Mouse (Mus musculus): Measurements from ENCODE around the gene Slc19a2. TPM values are rescaled to one million over a fixed set of nuclear protein-coding genes. Genes with fewer than 3 reads are reported as not detected.

Slc19a2 gene
- polyA plus RNA-seq, 1 experiment from 2014 or later = 14.4 TPM

DNA sequence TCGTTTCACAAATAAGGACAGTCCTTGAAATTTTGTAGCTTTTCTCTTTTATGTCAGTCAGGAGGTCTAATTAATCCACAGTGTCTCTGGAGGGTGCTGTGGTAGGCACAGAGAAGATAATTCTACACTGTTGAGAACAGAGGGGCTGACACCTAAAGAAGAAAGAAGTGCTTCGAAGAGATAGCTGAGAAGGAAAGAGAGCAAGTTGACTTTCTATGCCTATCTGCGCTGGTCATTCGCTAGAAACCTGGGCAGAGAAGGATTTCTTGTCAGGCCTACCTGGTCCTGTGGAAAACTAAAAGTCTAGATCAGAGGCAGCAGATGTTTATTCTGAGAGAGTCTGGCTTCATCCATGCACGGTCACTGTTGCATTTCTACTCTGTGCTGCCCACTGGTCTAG lies 65.2 kb downstream of the Slc19a2 start:
- Histone ChIP-seq H3K4me1 (replicated peaks; ENCODE audit: control insufficient read depth, insufficient read depth, low read length) (no peaks in the 10 kb centered on the region), H3K9me3 (ENCODE audit: control insufficient read depth, low read length) (no peaks in the 10 kb centered on the region), H3K36me3 (ENCODE audit: control insufficient read depth, insufficient read depth, low read length) (no peaks in the 10 kb centered on the region; the same call in 1 of the 2 replicates), H3K4me3 (ENCODE audit: low read depth, low read length) (no peak overlapping the region), H3K9ac (ENCODE audit: low read length) (no peak overlapping the region), H3K27me3 (ENCODE audit: control insufficient read depth, insufficient read depth, low read length) (no peaks in the 10 kb centered on the region), H3K27ac (ENCODE audit: low read depth, low read length) (no peak overlapping the region), H3K4me2 (ENCODE audit: low read depth, low read length, severe bottlenecking) (no peak overlapping the region)
- ATAC-seq (replicated peaks; ENCODE audit: low FRiP score) (no peak), DNase-seq (ENCODE audit: low spot score) (no peak)
- 96% methylated on average over 5 of the region's 5 CpGs for WGBS

Other genes starting within 250 kb of the Slc19a2 start
- not detected in 2 replicates for gene Sele, start 200.8 kb upstream of the Slc19a2 start, polyA plus RNA-seq (2014; fragmentation: Nextera tagmentation; extraction: Ambion mirVana)
- not detected in 2 replicates for gene Sell, start 187.1 kb upstream of the Slc19a2 start, polyA plus RNA-seq (2014; fragmentation: Nextera tagmentation; extraction: Ambion mirVana)
- not detected in 2 replicates for gene Selp, start 133.8 kb upstream of the Slc19a2 start, polyA plus RNA-seq (2014; fragmentation: Nextera tagmentation; extraction: Ambion mirVana)
- 0.19 and 0.43 TPM in 2 replicates for gene F5, start 97.2 kb upstream of the Slc19a2 start, polyA plus RNA-seq (2014; fragmentation: Nextera tagmentation; extraction: Ambion mirVana)
- 18.4 and 18.5 TPM in 2 replicates for gene Ccdc181, start 26.5 kb downstream of the Slc19a2 start, polyA plus RNA-seq (2014; fragmentation: Nextera tagmentation; extraction: Ambion mirVana)
- gene Nme7, start 55.1 kb downstream of the Slc19a2 start, polyA plus RNA-seq (2014; fragmentation: Nextera tagmentation; extraction: Ambion mirVana) = 34.7 and 40.5 TPM in 2 replicates
- 24.4 and 26.9 TPM in 2 replicates for gene Blzf1, start 58.4 kb downstream of the Slc19a2 start, polyA plus RNA-seq (2014; fragmentation: Nextera tagmentation; extraction: Ambion mirVana)
- gene Atp1b1, start 209.3 kb downstream of the Slc19a2 start, polyA plus RNA-seq (2014; fragmentation: Nextera tagmentation; extraction: Ambion mirVana) = 14.3 and 17.8 TPM in 2 replicates